Mouse (Mus musculus): ENCODE results near the gene Fabp6. TPM values are rescaled to one million over a fixed set of nuclear protein-coding genes. Genes with fewer than 3 reads are reported as not detected.

Gene Fabp6
- polyA plus RNA-seq, 1 experiment from 2014 or later: not detected

- H3K9ac ChIP-seq (ENCODE audit: low read length): peak overlapping the region; percentile 65
- peak; percentile 81 for ATAC-seq (ENCODE audit: insufficient number of reproducible peaks, insufficient read depth, low FRiP score, low read depth)
- 0% methylated on average over 7 of the region's 7 CpGs for WGBS
Observed at GRCm38 (mm10) chr11:43548148-43548547, 53.2 kb downstream of the Fabp6 start.

GRCm38 (mm10) chr11:43546678-43547077 lies 54.7 kb downstream of the Fabp6 start:
- H3K4me1 ChIP-seq (ENCODE audit: control insufficient read depth in 2 of 2, insufficient read depth in 2 of 2, low read length in 2 of 2): peaks cover 51 to 72% of the 10 kb centered on the region in 2 experiments
- no peak overlapping the region for H3K4me2 ChIP-seq (ENCODE audit: low read length)
- H3K4me3 ChIP-seq (ENCODE audit: control insufficient read depth in 1 of 2, insufficient read depth in 1 of 2, low read depth in 1 of 2, low read length in 2 of 2): no peak overlapping the region
- H3K27ac ChIP-seq (replicated peaks in 1 of 2; ENCODE audit: control insufficient read depth in 1 of 2, insufficient read depth in 1 of 2, low read depth in 2 of 2, low read length in 2 of 2): peak overlapping the region in 1 of 2 experiments; percentile 17; a peak in 1 of 4 replicates
- no peak for ATAC-seq (ENCODE audit: insufficient number of reproducible peaks, insufficient read depth, low FRiP score, low read depth)
- H3K9me3 ChIP-seq (ENCODE audit: control insufficient read depth, low read length): no peaks in the 10 kb centered on the region
- 68% methylated on average over 4 of the region's 4 CpGs for WGBS
- 0 out of 2 replicates have a peak, but pooled peaks cover 8% of the 10 kb centered on the region for H3K36me3 ChIP-seq (ENCODE audit: control insufficient read depth, insufficient read depth, low read length)
- H3K9ac ChIP-seq (ENCODE audit: low read length): no peak overlapping the region
- no peaks in the 10 kb centered on the region for H3K27me3 ChIP-seq (ENCODE audit: control insufficient read depth, insufficient read depth, low read length)

More at GRCm38 (mm10) chr11:43548148-43548547, 53.2 kb downstream of the Fabp6 start:
- Histone ChIP-seq H3K27me3 (ENCODE audit: control insufficient read depth, insufficient read depth, low read length) (no peaks in the 10 kb centered on the region), H3K36me3 (ENCODE audit: control insufficient read depth, insufficient read depth, low read length) (0 out of 2 replicates have a peak, but pooled peaks cover 5% of the 10 kb centered on the region), H3K4me1 (ENCODE audit: control insufficient read depth in 2 of 2, insufficient read depth in 2 of 2, low read length in 2 of 2) (peaks cover 51 to 81% of the 10 kb centered on the region in 2 experiments), H3K9me3 (ENCODE audit: control insufficient read depth, low read length) (no peaks in the 10 kb centered on the region), H3K4me2 (ENCODE audit: low read length) (peak overlapping the region; percentile 53), H3K27ac (replicated peaks in 1 of 2; ENCODE audit: control insufficient read depth in 1 of 2, insufficient read depth in 1 of 2, low read depth in 2 of 2, low read length in 2 of 2) (peak overlapping the region; percentile 90 to 99), H3K4me3 (ENCODE audit: control insufficient read depth in 1 of 2, insufficient read depth in 1 of 2, low read depth in 1 of 2, low read length in 2 of 2) (no peak overlapping the region)

Other genes with a start within 250 kb of the Fabp6 start
- 124 and 132 TPM in 2 replicates for gene Pttg1, start 175.3 kb downstream of the Fabp6 start, polyA plus RNA-seq (2014; fragmentation: Nextera tagmentation; extraction: Ambion mirVana)
- 36.0 and 37.0 TPM in 2 replicates for gene Slu7, start 167.8 kb downstream of the Fabp6 start, polyA plus RNA-seq (2014; fragmentation: Nextera tagmentation; extraction: Ambion mirVana)
- gene C1qtnf2, start 127.3 kb downstream of the Fabp6 start, polyA plus RNA-seq (2014; fragmentation: Nextera tagmentation; extraction: Ambion mirVana): 4.7 and 5.3 TPM in 2 replicates
- gene Ccnjl, start 72.8 kb downstream of the Fabp6 start, polyA plus RNA-seq (2014; fragmentation: Nextera tagmentation; extraction: Ambion mirVana): 20.3 and 21.1 TPM in 2 replicates
- 5.3 and 5.7 TPM in 2 replicates for gene 4933415A04Rik, start 14.5 kb downstream of the Fabp6 start, polyA plus RNA-seq (2014; fragmentation: Nextera tagmentation; extraction: Ambion mirVana)
- gene Pwwp2a, start 80.5 kb upstream of the Fabp6 start, polyA plus RNA-seq (2014; fragmentation: Nextera tagmentation; extraction: Ambion mirVana): 32.4 and 34.6 TPM in 2 replicates
- 57.8 and 62.3 TPM in 2 replicates for gene Ttc1, start 146.5 kb upstream of the Fabp6 start, polyA plus RNA-seq (2014; fragmentation: Nextera tagmentation; extraction: Ambion mirVana)

Data from heart, embryonic 14.5 days (tissue).